ENCODE assay signal across 18 mouse cellular contexts in genomic region chr4:134831934-134832333, GRCm38 (mm10). TPM values are rescaled to one million over a fixed set of nuclear protein-coding genes. Genes with fewer than 3 reads are reported as not detected.
"Had no signal": no experiment of that assay in that cellular context is flagged by ENCODE, and none has a peak within 500 bp of the region (broad histone marks: within the 10 kb centered on the region; RNA-seq: fewer than 3 reads in every experiment).

No protein-coding gene starts in this region.

- H3K4me3 ChIP-seq: neural tube, embryonic 13.5 days; neural tube, embryonic 15.5 days; stomach, embryonic 15.5 days had no signal

- DNase-seq: retina, postnatal 1 day; right cerebral cortex, adult 18-20 months; right cerebral cortex, postnatal 14 days; right cerebral cortex, postnatal 25 days; right cerebral cortex, postnatal 4 days; spleen, adult 18-20 months; thymus, adult 18-20 months; thymus, adult 2 months; thymus, postnatal 14 days; thymus, postnatal 25 days; thymus, postnatal 36 days; thymus, postnatal 4 days had no signal

- H3K4me2 ChIP-seq: neural tube, embryonic 13.5 days; neural tube, embryonic 15.5 days; stomach, embryonic 15.5 days had no signal

- H3K27me3 ChIP-seq: neural tube, embryonic 13.5 days; neural tube, embryonic 15.5 days; stomach, embryonic 15.5 days had no signal

- H3K27ac ChIP-seq: neural tube, embryonic 13.5 days; neural tube, embryonic 15.5 days; stomach, embryonic 15.5 days; stomach, postnatal 0 days had no signal

- H3K4me1 ChIP-seq: neural tube, embryonic 13.5 days; neural tube, embryonic 15.5 days; stomach, embryonic 15.5 days had no signal

- H3K9ac ChIP-seq: neural tube, embryonic 13.5 days; neural tube, embryonic 15.5 days; stomach, embryonic 15.5 days had no signal

RNA-seq across cellular contexts. Expression of gene Rhd, which starts 32.4 kb away (rescaled TPM):
- total RNA-seq: neutrophil, adult 5-6 weeks had no signal
- polyA plus RNA-seq: small intestine, adult 2 months had no signal
